Mouse (Mus musculus) MEL (cell line): ENCODE measurements around the gene Gadd45a.

Experiments used
- CHD2 ChIP-seq: IDR thresholded peaks from 2 replicates; pipeline ENCODE4 v1.6.1; 2011; ENCODE audit warnings: low read length, improper control_type of control experiment
- CTCF ChIP-seq, 3 experiments: IDR thresholded peaks in 2 of 3; conservative IDR thresholded peaks in 1 of 3; 2 replicates each; pipeline ENCODE4 v1.5.1; 2011 to 2012; ENCODE audit warnings: low read length in 3 of 3, low read depth in 2 of 3, mild to moderate bottlenecking in 2 of 3, improper control_type of control experiment in 1 of 3, inconsistent platforms in 1 of 3, mixed read lengths in 1 of 3, moderate library complexity in 1 of 3; ENCODE audit not compliant: control insufficient read depth in 1 of 3, insufficient read depth in 1 of 3, poor library complexity in 1 of 3, severe bottlenecking in 1 of 3
- JUND ChIP-seq: IDR thresholded peaks from 2 replicates; pipeline ENCODE4 v1.6.1; 2011; ENCODE audit warnings: low read depth, mild to moderate bottlenecking, improper control_type of control experiment, low read length
- NRF1 ChIP-seq: IDR thresholded peaks from 2 replicates; pipeline ENCODE4 v1.6.1; 2014; ENCODE audit warnings: low read depth, mild to moderate bottlenecking, inconsistent platforms, low read length, improper control_type of control experiment, moderate library complexity; ENCODE audit not compliant: poor library complexity, insufficient read depth, severe bottlenecking
- POLR2A ChIP-seq, 2 experiments: IDR thresholded peaks; 2 replicates each; pipeline ENCODE4 v1.6.1; 2011 to 2012; ENCODE audit warnings: low read length in 2 of 2, mild to moderate bottlenecking in 2 of 2, control low read depth in 1 of 2, improper control_type of control experiment in 1 of 2, low read depth in 1 of 2, moderate library complexity in 1 of 2; ENCODE audit not compliant: control insufficient read depth in 1 of 2, insufficient read depth in 1 of 2, poor library complexity in 1 of 2
- POLR2AphosphoS2 ChIP-seq: IDR thresholded peaks from 2 replicates; pipeline ENCODE4 v1.6.1; 2011; ENCODE audit warnings: low read length, improper control_type of control experiment
- ZC3H11A ChIP-seq: IDR thresholded peaks from 2 replicates; pipeline ENCODE4 v1.6.1; 2012; ENCODE audit warnings: low read depth, mild to moderate bottlenecking, inconsistent platforms, low read length, improper control_type of control experiment
- ZKSCAN1 ChIP-seq: IDR thresholded peaks from 2 replicates; pipeline ENCODE4 v1.6.1; 2012; ENCODE audit warnings: low read depth, mild to moderate bottlenecking, inconsistent platforms, low read length, improper control_type of control experiment, moderate library complexity
- ZMIZ1 ChIP-seq: IDR thresholded peaks from 2 replicates; pipeline ENCODE4 v1.6.1; 2012; ENCODE audit warnings: low read depth, mild to moderate bottlenecking, inconsistent platforms, low read length, improper control_type of control experiment, moderate library complexity

- TF ChIP-seq CHD2, result no peak
- no peak for TF ChIP-seq POLR2A (IDR thresholded peaks at IDR 0.05; ENCODE audit: control insufficient read depth in 1 of 2, insufficient read depth in 1 of 2, low read depth in 1 of 2, low read length in 2 of 2, poor library complexity in 1 of 2)
- no peak for TF ChIP-seq POLR2AphosphoS2
- no peak for TF ChIP-seq NRF1
- no peak for TF ChIP-seq ZMIZ1
- TF ChIP-seq JUND, result no peak
- TF ChIP-seq ZKSCAN1, result no peak
- no peak for TF ChIP-seq CTCF (IDR thresholded peaks at IDR 0.05 in 2 of 3, conservative IDR thresholded peaks at IDR 0.05 in 1 of 3; ENCODE audit: control insufficient read depth in 1 of 3, insufficient read depth in 1 of 3, low read depth in 2 of 3, low read length in 3 of 3, poor library complexity in 1 of 3, severe bottlenecking in 1 of 3)
- no peak for TF ChIP-seq ZC3H11A
These were observed 6.4 kb downstream of the Gadd45a start for GRCm38 (mm10) chr6:67030846-67031245.
